Mouse (Mus musculus): ENCODE results near the gene Eipr1. TPM values are rescaled to one million over a fixed set of nuclear protein-coding genes. Genes with fewer than 3 reads are reported as not detected.

The Eipr1 gene
- polyA plus RNA-seq, 1 experiment from 2014 or later, result 29.0 TPM

DNA sequence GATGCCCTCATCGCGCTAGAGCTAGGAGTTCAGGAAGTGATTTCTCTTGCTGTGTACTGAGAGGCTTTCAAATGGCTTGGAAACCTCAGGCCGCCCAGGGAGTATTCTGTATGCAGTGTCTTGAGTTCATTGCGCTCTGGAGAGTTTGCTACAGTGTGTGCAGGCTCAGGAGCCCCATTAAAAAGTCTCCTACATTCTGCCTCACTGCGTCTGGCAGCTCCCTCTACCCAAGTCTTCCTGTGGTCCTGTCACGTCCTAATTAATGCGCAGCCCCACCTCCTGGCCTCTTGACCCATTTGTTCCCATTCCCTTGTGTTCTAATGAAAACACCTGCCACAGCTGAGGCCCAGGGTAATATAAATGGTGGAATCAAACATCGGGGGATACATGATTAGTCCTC lies 33.3 kb downstream of the Eipr1 start:
- Histone ChIP-seq H3K9me3 (ENCODE audit: control insufficient read depth, low read length) (no peaks in the 10 kb centered on the region), H3K4me1 (ENCODE audit: control insufficient read depth, insufficient read depth, low read length) (peaks cover 6% of the 10 kb centered on the region; the same call in 1 of the 2 replicates), H3K27ac (replicated peaks; ENCODE audit: low read depth, low read length) (no peak overlapping the region), H3K4me3 (ENCODE audit: low read depth, low read length) (no peak overlapping the region), H3K27me3 (replicated peaks; ENCODE audit: control insufficient read depth, insufficient read depth, low read length) (no peaks in the 10 kb centered on the region), H3K4me2 (ENCODE audit: low read depth, low read length) (no peak overlapping the region), H3K9ac (ENCODE audit: low read depth, low read length) (no peak overlapping the region), H3K36me3 (ENCODE audit: control insufficient read depth, insufficient read depth, low read length) (no peaks in the 10 kb centered on the region)
- peak; percentile 77 for DNase-seq (ENCODE audit: low spot score)
- 43% methylated on average over 8 of the region's 8 CpGs for WGBS
- ATAC-seq (ENCODE audit: low read depth), result peak; percentile 89

DNA sequence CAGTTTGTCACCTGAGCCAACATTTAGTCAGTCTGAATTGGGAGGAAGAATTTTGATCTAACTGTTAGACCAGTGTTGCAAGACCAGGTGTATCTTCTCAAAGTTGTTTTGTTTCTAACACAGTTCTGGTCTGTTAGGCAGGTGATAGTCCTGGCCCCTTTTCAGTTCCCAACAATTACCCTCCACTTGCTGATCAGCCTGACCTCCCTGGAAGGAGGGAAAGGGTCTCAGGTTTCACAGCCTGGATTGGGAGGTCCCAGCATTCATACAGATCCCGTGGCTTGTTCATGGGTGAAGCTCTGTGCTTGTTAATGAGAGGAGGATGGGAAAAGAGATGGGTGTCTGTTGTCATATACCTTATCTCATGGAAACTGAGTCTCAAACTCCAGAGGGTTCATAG lies 33.7 kb downstream of the Eipr1 start:
- peak; percentile 44 for DNase-seq (ENCODE audit: low spot score)

DNA sequence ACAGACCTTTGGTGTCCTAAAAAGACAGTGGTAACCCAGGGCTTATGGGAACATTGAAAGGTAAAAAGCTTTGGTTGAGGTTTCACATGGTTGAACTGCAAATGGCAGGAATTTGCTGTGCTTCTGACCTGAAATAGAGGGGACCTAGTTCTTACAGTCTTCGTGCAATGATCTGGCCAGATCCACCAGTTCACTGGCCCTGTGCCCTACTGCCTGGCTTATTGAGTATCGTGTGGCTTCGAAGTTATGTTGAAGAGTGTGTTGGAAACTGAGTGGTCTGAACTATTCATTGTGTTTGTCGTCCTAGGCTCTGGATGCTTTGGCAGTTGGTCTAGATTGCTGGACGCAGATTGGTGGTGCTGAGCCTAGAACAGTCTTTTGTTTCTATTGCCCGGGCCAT lies 34.7 kb downstream of the Eipr1 start:
- H3K4me3 ChIP-seq (ENCODE audit: low read depth, low read length), result no peak overlapping the region
- no peak for DNase-seq (ENCODE audit: low spot score)
- H3K27ac ChIP-seq (replicated peaks; ENCODE audit: low read depth, low read length), result no peak overlapping the region
- H3K36me3 ChIP-seq (ENCODE audit: control insufficient read depth, insufficient read depth, low read length), result no peaks in the 10 kb centered on the region
- no peaks in the 10 kb centered on the region for H3K27me3 ChIP-seq (replicated peaks; ENCODE audit: control insufficient read depth, insufficient read depth, low read length)
- no peak overlapping the region for H3K9ac ChIP-seq (ENCODE audit: low read depth, low read length)
- no peaks in the 10 kb centered on the region for H3K9me3 ChIP-seq (ENCODE audit: control insufficient read depth, low read length)
- ATAC-seq (ENCODE audit: low read depth), result no peak
- no peak overlapping the region for H3K4me2 ChIP-seq (ENCODE audit: low read depth, low read length)
- H3K4me1 ChIP-seq (ENCODE audit: control insufficient read depth, insufficient read depth, low read length), result peaks cover 6% of the 10 kb centered on the region; the same call in 1 of the 2 replicates
- 93% methylated on average over 6 of the region's 6 CpGs for WGBS

More for the DNA sequence above, 33.7 kb downstream of the Eipr1 start:
- ATAC-seq (ENCODE audit: low read depth), result peak; percentile 65; the same call in 1 of the 2 replicates
- Histone ChIP-seq H3K4me1 (ENCODE audit: control insufficient read depth, insufficient read depth, low read length) (peaks cover 6% of the 10 kb centered on the region; the same call in 1 of the 2 replicates), H3K4me2 (ENCODE audit: low read depth, low read length) (no peak overlapping the region), H3K4me3 (ENCODE audit: low read depth, low read length) (no peak overlapping the region), H3K9ac (ENCODE audit: low read depth, low read length) (no peak overlapping the region), H3K27me3 (replicated peaks; ENCODE audit: control insufficient read depth, insufficient read depth, low read length) (no peaks in the 10 kb centered on the region), H3K36me3 (ENCODE audit: control insufficient read depth, insufficient read depth, low read length) (no peaks in the 10 kb centered on the region), H3K9me3 (ENCODE audit: control insufficient read depth, low read length) (no peaks in the 10 kb centered on the region), H3K27ac (replicated peaks; ENCODE audit: low read depth, low read length) (no peak overlapping the region)
- 0% methylated on average over 1 of the region's 1 CpGs for WGBS

DNA sequence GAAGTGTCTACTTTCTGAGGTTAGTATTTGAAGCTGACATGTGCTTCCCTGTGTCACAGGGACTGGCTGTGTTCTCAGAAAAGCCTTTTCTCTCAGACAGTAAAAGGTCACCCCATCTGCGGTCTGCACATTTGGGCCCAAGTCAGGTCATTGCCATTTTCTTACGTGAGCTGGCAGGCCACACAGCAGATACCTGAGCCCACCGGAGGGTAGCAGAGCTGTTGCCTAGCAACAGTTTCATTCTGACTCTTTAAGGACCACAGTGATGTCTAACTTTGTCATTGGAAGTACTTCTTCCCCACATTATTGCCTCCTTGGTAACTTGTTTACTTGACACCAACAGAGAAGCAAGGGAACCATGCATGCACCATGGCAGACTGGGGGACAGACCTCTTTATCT lies 41.0 kb downstream of the Eipr1 start:
- no peaks in the 10 kb centered on the region for H3K27me3 ChIP-seq (replicated peaks; ENCODE audit: control insufficient read depth, insufficient read depth, low read length)
- ATAC-seq (ENCODE audit: low read depth) (no peak), DNase-seq (ENCODE audit: low spot score) (no peak)
- H3K4me3 ChIP-seq (ENCODE audit: low read depth, low read length), result no peak overlapping the region
- whole genome bisulfite sequencing, result 71% methylated on average over 3 of the region's 3 CpGs
- no peak overlapping the region for H3K27ac ChIP-seq (replicated peaks; ENCODE audit: low read depth, low read length)
- H3K36me3 ChIP-seq (ENCODE audit: control insufficient read depth, insufficient read depth, low read length), result no peaks in the 10 kb centered on the region
- H3K9me3 ChIP-seq (ENCODE audit: control insufficient read depth, low read length), result no peaks in the 10 kb centered on the region
- H3K9ac ChIP-seq (ENCODE audit: low read depth, low read length), result no peak overlapping the region
- no peaks in the 10 kb centered on the region for H3K4me1 ChIP-seq (ENCODE audit: control insufficient read depth, insufficient read depth, low read length)
- H3K4me2 ChIP-seq (ENCODE audit: low read depth, low read length), result no peak overlapping the region

DNA sequence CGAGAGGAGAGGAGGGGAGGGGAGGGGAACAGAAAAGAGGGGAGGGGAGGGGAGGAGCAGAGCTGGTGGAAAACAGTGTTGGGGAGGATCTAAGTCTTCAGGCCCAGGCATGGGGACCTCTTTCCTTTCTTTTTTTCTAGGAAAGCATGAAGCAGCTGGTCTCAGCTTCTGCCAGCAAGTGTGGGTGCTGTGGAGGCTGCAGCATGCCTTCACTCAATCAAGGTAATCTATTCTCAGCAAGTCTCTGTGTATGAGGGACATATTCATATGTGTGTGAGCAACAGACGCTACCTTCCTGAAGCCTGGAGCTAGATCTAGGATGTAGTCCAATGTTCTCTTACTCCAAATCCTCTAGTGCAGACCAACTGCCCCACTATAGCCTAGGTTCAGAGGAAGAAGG lies 42.1 kb downstream of the Eipr1 start:
- H3K9ac ChIP-seq (ENCODE audit: low read depth, low read length), result no peak overlapping the region
- no peak overlapping the region for H3K4me3 ChIP-seq (ENCODE audit: low read depth, low read length)
- no peaks in the 10 kb centered on the region for H3K36me3 ChIP-seq (ENCODE audit: control insufficient read depth, insufficient read depth, low read length)
- 51% methylated on average over 2 of the region's 2 CpGs for WGBS
- H3K9me3 ChIP-seq (ENCODE audit: control insufficient read depth, low read length), result no peaks in the 10 kb centered on the region
- no peak for DNase-seq (ENCODE audit: low spot score)
- no peak overlapping the region for H3K27ac ChIP-seq (replicated peaks; ENCODE audit: low read depth, low read length)
- no peaks in the 10 kb centered on the region for H3K4me1 ChIP-seq (ENCODE audit: control insufficient read depth, insufficient read depth, low read length)
- no peak overlapping the region for H3K4me2 ChIP-seq (ENCODE audit: low read depth, low read length)
- ATAC-seq (ENCODE audit: low read depth), result no peak
- no peaks in the 10 kb centered on the region for H3K27me3 ChIP-seq (replicated peaks; ENCODE audit: control insufficient read depth, insufficient read depth, low read length)

DNA sequence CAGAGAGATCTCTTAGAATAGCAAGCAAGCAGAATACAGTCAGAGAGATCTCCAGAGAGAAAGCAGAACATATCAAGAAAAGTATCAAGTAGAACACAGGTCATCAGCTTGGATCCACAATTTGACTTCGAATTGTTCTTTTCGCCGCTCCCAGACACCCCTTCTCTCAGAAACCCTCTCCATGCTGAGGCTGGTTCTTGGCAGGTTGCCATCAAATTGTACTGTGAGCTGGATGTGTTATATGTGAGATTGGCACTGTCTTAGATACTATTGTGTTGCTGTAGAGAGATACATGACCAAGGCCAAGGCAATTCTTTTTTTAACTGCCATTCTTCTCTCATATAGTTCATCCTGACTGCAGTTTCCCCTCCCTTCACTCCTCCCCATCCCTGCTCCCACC lies 43.4 kb downstream of the Eipr1 start:
- Histone ChIP-seq H3K9ac (ENCODE audit: low read depth, low read length) (no peak overlapping the region), H3K4me2 (ENCODE audit: low read depth, low read length) (no peak overlapping the region), H3K4me1 (ENCODE audit: control insufficient read depth, insufficient read depth, low read length) (peaks cover 2% of the 10 kb centered on the region; the same call in 1 of the 2 replicates), H3K4me3 (ENCODE audit: low read depth, low read length) (no peak overlapping the region), H3K9me3 (ENCODE audit: control insufficient read depth, low read length) (no peaks in the 10 kb centered on the region), H3K27me3 (replicated peaks; ENCODE audit: control insufficient read depth, insufficient read depth, low read length) (no peaks in the 10 kb centered on the region), H3K27ac (replicated peaks; ENCODE audit: low read depth, low read length) (no peak overlapping the region), H3K36me3 (ENCODE audit: control insufficient read depth, insufficient read depth, low read length) (no peaks in the 10 kb centered on the region)
- no peak for ATAC-seq (ENCODE audit: low read depth)
- 79% methylated on average over 3 of the region's 3 CpGs for WGBS
- DNase-seq (ENCODE audit: low spot score), result no peak

DNA sequence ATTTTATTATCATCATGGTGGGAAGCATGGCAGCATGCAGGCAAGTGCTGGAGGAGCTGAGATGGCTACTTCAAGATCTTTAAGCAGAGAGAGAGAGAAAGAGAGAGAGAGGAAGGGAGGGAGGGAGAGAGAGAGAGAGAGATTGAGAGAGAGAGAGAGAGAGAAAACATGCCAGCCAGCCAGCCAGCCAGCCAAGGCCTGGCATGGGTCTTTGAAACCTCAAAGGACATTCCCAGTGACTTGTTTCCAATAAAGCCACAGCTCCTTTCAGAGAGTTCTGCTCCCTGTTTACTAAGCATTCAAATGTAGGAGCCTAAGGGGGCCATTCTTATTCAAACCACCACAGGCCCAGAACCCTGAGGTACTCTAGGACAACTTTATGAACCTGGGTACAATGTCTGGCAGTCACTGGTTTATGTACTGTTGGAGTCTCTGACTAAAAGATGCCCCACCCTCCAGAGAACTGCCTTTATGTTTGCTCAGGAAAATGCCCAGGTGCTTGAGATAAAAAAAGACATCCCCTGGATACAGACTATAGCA lies 45.3 kb downstream of the Eipr1 start:
- H3K4me1 ChIP-seq (ENCODE audit: control insufficient read depth, insufficient read depth, low read length), result peaks cover 5% of the 10 kb centered on the region; the same call in 1 of the 2 replicates
- H3K9me3 ChIP-seq (ENCODE audit: control insufficient read depth, low read length), result no peaks in the 10 kb centered on the region
- no peak overlapping the region for H3K27ac ChIP-seq (replicated peaks; ENCODE audit: low read depth, low read length)
- H3K4me3 ChIP-seq (ENCODE audit: low read depth, low read length), result no peak overlapping the region
- DNase-seq (ENCODE audit: low spot score), result no peak
- no peak overlapping the region for H3K4me2 ChIP-seq (ENCODE audit: low read depth, low read length)
- H3K27me3 ChIP-seq (replicated peaks; ENCODE audit: control insufficient read depth, insufficient read depth, low read length), result no peaks in the 10 kb centered on the region
- H3K9ac ChIP-seq (ENCODE audit: low read depth, low read length), result no peak overlapping the region
- no peak for ATAC-seq (ENCODE audit: low read depth)
- no peaks in the 10 kb centered on the region for H3K36me3 ChIP-seq (ENCODE audit: control insufficient read depth, insufficient read depth, low read length)

DNA sequence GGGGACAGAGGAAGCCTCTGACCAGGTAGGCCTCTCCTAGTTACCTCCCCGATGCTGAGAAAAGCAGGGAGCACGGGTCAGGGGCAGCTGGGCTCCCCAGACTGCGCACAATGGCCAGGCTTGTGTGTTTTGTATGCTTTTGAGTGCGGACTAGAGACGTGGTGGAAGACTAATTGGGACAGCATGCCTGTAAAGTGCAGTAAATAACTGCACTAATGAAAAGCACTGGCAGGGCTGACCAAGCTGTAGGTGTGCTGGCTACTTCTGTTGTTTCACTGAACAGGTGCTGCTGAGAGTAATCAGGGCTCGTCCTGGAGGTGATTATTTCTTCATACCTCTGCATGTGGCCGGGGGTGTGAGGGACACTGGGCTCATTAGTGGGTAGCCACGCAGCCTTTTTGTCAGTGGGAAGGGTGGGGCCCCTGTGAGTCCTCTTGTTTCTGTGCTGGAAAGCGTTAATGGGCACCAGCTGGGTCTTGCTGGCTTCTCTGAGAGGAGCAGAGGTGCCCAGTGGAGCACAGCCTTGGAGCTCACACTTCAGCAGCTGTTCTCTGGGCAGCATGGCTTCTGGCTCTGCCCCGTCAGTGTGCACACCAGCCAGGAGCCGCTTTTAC lies 48.3 kb downstream of the Eipr1 start:
- DNase-seq (ENCODE audit: low spot score) (no peak), ATAC-seq (ENCODE audit: low read depth) (peak; percentile 60; the same call in 1 of the 2 replicates)
- Histone ChIP-seq H3K9ac (ENCODE audit: low read depth, low read length) (0 out of 2 replicates have a peak overlapping the region, but pooled peaks have one; percentile 2), H3K27ac (replicated peaks; ENCODE audit: low read depth, low read length) (no peak overlapping the region), H3K36me3 (ENCODE audit: control insufficient read depth, insufficient read depth, low read length) (no peaks in the 10 kb centered on the region), H3K4me1 (ENCODE audit: control insufficient read depth, insufficient read depth, low read length) (peaks cover 5% of the 10 kb centered on the region; the same call in 1 of the 2 replicates), H3K27me3 (replicated peaks; ENCODE audit: control insufficient read depth, insufficient read depth, low read length) (no peaks in the 10 kb centered on the region), H3K9me3 (ENCODE audit: control insufficient read depth, low read length) (no peaks in the 10 kb centered on the region), H3K4me3 (ENCODE audit: low read depth, low read length) (no peak overlapping the region), H3K4me2 (ENCODE audit: low read depth, low read length) (no peak overlapping the region)
- WGBS, result 32% methylated on average over 11 of the region's 11 CpGs

DNA sequence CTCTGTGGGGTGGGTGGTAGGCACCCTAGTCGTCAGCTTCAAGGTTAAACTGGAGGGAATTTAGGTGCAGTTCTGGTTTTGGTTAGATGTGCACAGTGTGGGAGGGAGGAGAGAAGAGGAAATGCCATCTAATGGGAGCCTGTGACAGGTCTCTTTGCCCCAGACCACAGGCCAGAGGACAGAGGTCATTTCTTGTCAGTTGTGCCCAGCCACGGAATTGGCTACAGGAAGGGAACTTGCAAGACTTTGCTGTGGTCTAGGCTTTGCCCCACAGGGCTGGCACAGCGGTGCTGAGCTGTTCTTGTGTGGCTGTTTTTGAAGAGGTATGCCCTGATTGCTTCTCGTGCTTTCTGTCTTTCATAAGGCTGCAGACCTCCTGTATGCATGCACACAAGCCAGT lies 48.8 kb downstream of the Eipr1 start:
- Histone ChIP-seq H3K4me2 (ENCODE audit: low read depth, low read length) (no peak overlapping the region), H3K4me1 (ENCODE audit: control insufficient read depth, insufficient read depth, low read length) (peaks cover 5% of the 10 kb centered on the region; the same call in 1 of the 2 replicates), H3K4me3 (ENCODE audit: low read depth, low read length) (no peak overlapping the region), H3K9ac (ENCODE audit: low read depth, low read length) (0 out of 2 replicates have a peak overlapping the region, but pooled peaks have one; percentile 2), H3K27me3 (replicated peaks; ENCODE audit: control insufficient read depth, insufficient read depth, low read length) (no peaks in the 10 kb centered on the region), H3K36me3 (ENCODE audit: control insufficient read depth, insufficient read depth, low read length) (no peaks in the 10 kb centered on the region), H3K9me3 (ENCODE audit: control insufficient read depth, low read length) (no peaks in the 10 kb centered on the region), H3K27ac (replicated peaks; ENCODE audit: low read depth, low read length) (no peak overlapping the region)
- WGBS, result 50% methylated on average over 4 of the region's 4 CpGs
- ATAC-seq (ENCODE audit: low read depth) (no peak), DNase-seq (ENCODE audit: low spot score) (no peak)

Measured in embryonic facial prominence, embryonic 14.5 days (tissue).